Mouse (Mus musculus) heart, embryonic 12.5 days (tissue): ENCODE data around the gene Fbxl17. TPM values are rescaled to one million over a fixed set of nuclear protein-coding genes. Genes with fewer than 3 reads are reported as not detected.

ENCODE experiments used
- ATAC-seq: fragments of 200-750 bp; cut with Nextera tagmentation; 2 replicates; pipeline ENCODE4 v1.8.0; 2017; ENCODE audit warnings: moderate TSS enrichment, moderate library complexity; ENCODE audit not compliant: insufficient number of reproducible peaks, low FRiP score
- H3K27ac ChIP-seq: fragments of 300-500 bp; sonication (generic); 2 replicates; pipeline ENCODE4 v1.5.1; 2016; ENCODE audit warnings: mild to moderate bottlenecking, moderate library complexity; ENCODE audit not compliant: poor library complexity, severe bottlenecking
- H3K27me3 ChIP-seq: fragments of 300-500 bp; sonication (generic); replicated peaks from 2 replicates; pipeline ENCODE4 v1.6.1; 2016; ENCODE audit warnings: mild to moderate bottlenecking, moderate library complexity
- H3K36me3 ChIP-seq: fragments of 300-500 bp; sonication (generic); 2 replicates; pipeline ENCODE4 v1.6.1; 2016; ENCODE audit warnings: mild to moderate bottlenecking, moderate library complexity
- H3K4me1 ChIP-seq: fragments of 300-500 bp; sonication (generic); replicated peaks from 2 replicates; pipeline ENCODE4 v1.6.1; 2016; ENCODE audit warnings: mild to moderate bottlenecking
- H3K4me2 ChIP-seq: fragments of 300-500 bp; sonication (generic); 2 replicates; pipeline ENCODE4 v1.6.1; 2016; ENCODE audit warnings: mild to moderate bottlenecking, moderate library complexity
- H3K4me3 ChIP-seq: fragments of 300-500 bp; sonication (generic); 2 replicates; pipeline ENCODE4 v1.5.1; 2016; ENCODE audit warnings: mild to moderate bottlenecking
- H3K9ac ChIP-seq: fragments of 300-500 bp; sonication (generic); 2 replicates; pipeline ENCODE4 v1.6.1; 2016; ENCODE audit warnings: mild to moderate bottlenecking, moderate library complexity
- H3K9me3 ChIP-seq: fragments of 300-500 bp; sonication (generic); replicated peaks from 2 replicates; pipeline ENCODE4 v1.6.1; 2016; ENCODE audit warnings: mild to moderate bottlenecking, moderate library complexity
- WGBS: fragments of 180-500 bp; shearing (Covaris S2); methylation state at CpG from one replicate; pipeline ENCODE4 v1.1.7; 2016; 5-methylcytosine and 5-hydroxymethylcytosine counted together
- polyA plus RNA-seq: library from polyadenylated mRNA; unstranded; fragments of >200 nt; fragmentation: Nextera tagmentation; extraction: Ambion mirVana; gene quantifications from 2 replicates; pipeline ENCODE4 v1.2.1, GENCODE M21; 2016

Fbxl17 gene
- polyA plus RNA-seq, 1 experiment from 2014 or later: 7.1 TPM

GRCm38 (mm10) chr17:63498182-63498716 is 1.6 kb downstream of the Fbxl17 start:
- Histone ChIP-seq H3K9me3 (no peaks in the 10 kb centered on the region), H3K36me3 (no peaks in the 10 kb centered on the region), H3K4me3 (peak overlapping the region; percentile 90), H3K4me1 (peaks cover 28% of the 10 kb centered on the region), H3K4me2 (peak overlapping the region; percentile 70), H3K27ac (no peak overlapping the region), H3K9ac (peak overlapping the region; percentile 96), H3K27me3 (no peaks in the 10 kb centered on the region)
- WGBS: 21% methylated on average over 6 of the region's 6 CpGs
- no peak for ATAC-seq

- Histone ChIP-seq H3K9me3 (no peaks in the 10 kb centered on the region), H3K27ac (no peak overlapping the region), H3K4me1 (peaks cover 36% of the 10 kb centered on the region), H3K4me3 (no peak overlapping the region), H3K9ac (no peak overlapping the region), H3K36me3 (no peaks in the 10 kb centered on the region), H3K4me2 (peak overlapping the region; percentile 40; the same call in 1 of the 2 replicates), H3K27me3 (no peaks in the 10 kb centered on the region)
- ATAC-seq: no peak
- WGBS: 72% methylated on average over 6 of the region's 6 CpGs
Measured at GRCm38 (mm10) chr17:63497206-63497731, 2.5 kb downstream of the Fbxl17 start.

- H3K4me1 ChIP-seq: peaks cover 42% of the 10 kb centered on the region
- no peak overlapping the region for H3K4me3 ChIP-seq
- H3K9ac ChIP-seq: no peak overlapping the region
- 0 out of 2 replicates have a peak overlapping the region, but pooled peaks have one; percentile 15 for H3K4me2 ChIP-seq
- 48% methylated on average over 5 of the region's 5 CpGs for WGBS
- no peaks in the 10 kb centered on the region for H3K36me3 ChIP-seq
- H3K9me3 ChIP-seq: no peaks in the 10 kb centered on the region
- ATAC-seq: no peak
- H3K27ac ChIP-seq: 0 out of 2 replicates have a peak overlapping the region, but pooled peaks have one; percentile 23
- no peaks in the 10 kb centered on the region for H3K27me3 ChIP-seq
Measured at GRCm38 (mm10) chr17:63496153-63496552, 3.7 kb downstream of the Fbxl17 start.

- H3K4me1 ChIP-seq: peaks cover 45% of the 10 kb centered on the region
- 81% methylated on average over 7 of the region's 7 CpGs for WGBS
- no peak overlapping the region for H3K27ac ChIP-seq
- H3K4me3 ChIP-seq: no peak overlapping the region
- H3K27me3 ChIP-seq: no peaks in the 10 kb centered on the region
- no peaks in the 10 kb centered on the region for H3K9me3 ChIP-seq
- H3K36me3 ChIP-seq: peaks cover 7% of the 10 kb centered on the region
- H3K4me2 ChIP-seq: no peak overlapping the region
- ATAC-seq: no peak
- H3K9ac ChIP-seq: no peak overlapping the region
Measured at GRCm38 (mm10) chr17:63493876-63494580, 5.8 kb downstream of the Fbxl17 start.

GRCm38 (mm10) chr17:63493274-63493673 is 6.5 kb downstream of the Fbxl17 start:
- peak overlapping the region; percentile 19; the same call in 1 of the 2 replicates for H3K4me3 ChIP-seq
- WGBS: 45% methylated on average over 5 of the region's 5 CpGs
- ATAC-seq: peak; percentile 27; the same call in 1 of the 2 replicates

GRCm38 (mm10) chr17:63492665-63493273 is 7.0 kb downstream of the Fbxl17 start:
- Histone ChIP-seq H3K4me1 (peaks cover 37% of the 10 kb centered on the region), H3K27me3 (no peaks in the 10 kb centered on the region), H3K4me3 (peak overlapping the region; percentile 19; the same call in 1 of the 2 replicates), H3K4me2 (peak overlapping the region; percentile 46), H3K36me3 (peaks cover 12% of the 10 kb centered on the region), H3K9me3 (no peaks in the 10 kb centered on the region), H3K27ac (peak overlapping the region; percentile 55), H3K9ac (no peak overlapping the region)
- WGBS: 54% methylated on average over 8 of the region's 8 CpGs
- peak; percentile 50; the same call in 1 of the 2 replicates for ATAC-seq

More at GRCm38 (mm10) chr17:63493274-63493673, 6.5 kb downstream of the Fbxl17 start:
- Histone ChIP-seq H3K27ac (peak overlapping the region; percentile 55), H3K36me3 (peaks cover 9% of the 10 kb centered on the region), H3K9me3 (no peaks in the 10 kb centered on the region), H3K27me3 (no peaks in the 10 kb centered on the region), H3K9ac (no peak overlapping the region), H3K4me2 (peak overlapping the region; percentile 46), H3K4me1 (peaks cover 42% of the 10 kb centered on the region)

- no peak overlapping the region for H3K27ac ChIP-seq
- WGBS: 82% methylated on average over 4 of the region's 4 CpGs
- H3K4me3 ChIP-seq: no peak overlapping the region
- no peaks in the 10 kb centered on the region for H3K27me3 ChIP-seq
- peaks cover 22% of the 10 kb centered on the region for H3K4me1 ChIP-seq
- ATAC-seq: no peak
- no peak overlapping the region for H3K4me2 ChIP-seq
- H3K9ac ChIP-seq: no peak overlapping the region
- H3K36me3 ChIP-seq: peaks cover 27% of the 10 kb centered on the region
- H3K9me3 ChIP-seq: no peaks in the 10 kb centered on the region
Measured at GRCm38 (mm10) chr17:63489525-63489924, 10.3 kb downstream of the Fbxl17 start.

- Histone ChIP-seq H3K9me3 (no peaks in the 10 kb centered on the region), H3K4me2 (no peak overlapping the region), H3K27me3 (no peaks in the 10 kb centered on the region), H3K4me3 (no peak overlapping the region), H3K9ac (no peak overlapping the region), H3K4me1 (peaks cover 13% of the 10 kb centered on the region), H3K36me3 (0 out of 2 replicates have a peak, but pooled peaks cover 4% of the 10 kb centered on the region), H3K27ac (no peak overlapping the region)
- ATAC-seq: peak; percentile 39; the same call in 1 of the 2 replicates
- WGBS: 9% methylated on average over 6 of the region's 6 CpGs
Measured at GRCm38 (mm10) chr17:63467866-63468265, 32.0 kb downstream of the Fbxl17 start.

- Histone ChIP-seq H3K27ac (no peak overlapping the region), H3K36me3 (0 out of 2 replicates have a peak, but pooled peaks cover 4% of the 10 kb centered on the region), H3K9ac (no peak overlapping the region), H3K4me2 (no peak overlapping the region), H3K4me1 (peaks cover 20% of the 10 kb centered on the region), H3K4me3 (no peak overlapping the region), H3K27me3 (no peaks in the 10 kb centered on the region), H3K9me3 (no peaks in the 10 kb centered on the region)
- no peak for ATAC-seq
- 67% methylated on average over 1 of the region's 1 CpGs for WGBS
Measured at GRCm38 (mm10) chr17:63465239-63465638, 34.6 kb downstream of the Fbxl17 start.

GRCm38 (mm10) chr17:63462512-63462911 is 37.3 kb downstream of the Fbxl17 start:
- Histone ChIP-seq H3K27me3 (no peaks in the 10 kb centered on the region), H3K36me3 (peaks cover 4% of the 10 kb centered on the region; the same call in 1 of the 2 replicates), H3K4me2 (no peak overlapping the region), H3K4me1 (peaks cover 20% of the 10 kb centered on the region), H3K27ac (peak overlapping the region; percentile 62), H3K9me3 (no peaks in the 10 kb centered on the region), H3K4me3 (no peak overlapping the region), H3K9ac (no peak overlapping the region)
- ATAC-seq: no peak
- WGBS: 51% methylated on average over 7 of the region's 7 CpGs
